Mouse (Mus musculus): Measurements from ENCODE around the gene Ckap2. TPM values are rescaled to one million over a fixed set of nuclear protein-coding genes. Genes with fewer than 3 reads are reported as not detected.

Ckap2 gene
- polyA plus RNA-seq (2012; rRNA removed) = 9.5 and 11.7 TPM in 2 replicates

DNA sequence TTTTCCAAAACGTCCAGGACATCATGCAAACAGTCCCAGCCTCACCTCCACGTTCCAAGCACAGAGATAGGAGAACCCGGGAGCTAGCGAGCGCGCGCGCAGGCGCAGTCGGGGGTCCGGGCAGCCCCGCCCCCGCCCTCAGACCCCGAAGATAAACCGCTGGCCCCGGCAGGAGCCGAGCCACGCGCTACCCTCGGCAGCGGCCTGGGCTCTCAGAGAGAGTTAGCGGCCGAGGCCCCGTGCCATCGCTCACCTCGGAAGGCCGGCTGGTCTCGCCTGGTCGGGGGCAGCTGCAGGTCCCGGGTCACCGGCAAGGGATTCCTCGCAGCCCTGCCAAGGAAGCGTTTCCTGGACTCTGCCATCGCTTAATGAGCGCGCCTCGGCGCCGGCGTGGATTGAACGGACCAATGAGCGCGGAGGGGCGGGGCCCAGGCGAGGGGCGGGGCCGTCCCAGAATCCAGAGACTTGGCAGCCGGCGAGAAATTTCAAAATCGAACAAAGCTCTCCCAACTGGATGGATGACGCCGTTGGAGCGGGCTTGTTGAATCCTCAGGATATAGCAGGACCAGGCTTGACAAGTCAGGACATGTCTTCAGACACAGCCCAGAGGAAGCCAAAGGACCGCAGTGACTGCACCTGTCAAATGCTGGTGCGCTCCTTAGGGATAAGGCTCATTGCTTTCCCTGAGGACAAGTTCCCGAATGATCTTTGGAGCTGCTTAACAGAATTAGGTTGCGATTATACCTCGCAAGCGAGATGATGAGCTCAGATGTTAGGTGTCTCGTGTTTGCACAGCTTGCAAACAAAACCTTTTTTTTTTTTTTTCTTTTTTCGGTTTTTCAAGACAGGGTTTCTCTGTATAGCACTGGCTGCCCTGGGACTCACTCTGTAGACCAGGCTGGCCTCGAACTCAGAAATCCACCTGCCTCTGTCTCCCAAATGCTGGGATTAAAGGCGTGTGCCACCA is at the start of gene Ckap2:
TSS of gene Ckap2 (minus strand) at position 389 of the 967 bp plus-strand sequence.

DNA sequence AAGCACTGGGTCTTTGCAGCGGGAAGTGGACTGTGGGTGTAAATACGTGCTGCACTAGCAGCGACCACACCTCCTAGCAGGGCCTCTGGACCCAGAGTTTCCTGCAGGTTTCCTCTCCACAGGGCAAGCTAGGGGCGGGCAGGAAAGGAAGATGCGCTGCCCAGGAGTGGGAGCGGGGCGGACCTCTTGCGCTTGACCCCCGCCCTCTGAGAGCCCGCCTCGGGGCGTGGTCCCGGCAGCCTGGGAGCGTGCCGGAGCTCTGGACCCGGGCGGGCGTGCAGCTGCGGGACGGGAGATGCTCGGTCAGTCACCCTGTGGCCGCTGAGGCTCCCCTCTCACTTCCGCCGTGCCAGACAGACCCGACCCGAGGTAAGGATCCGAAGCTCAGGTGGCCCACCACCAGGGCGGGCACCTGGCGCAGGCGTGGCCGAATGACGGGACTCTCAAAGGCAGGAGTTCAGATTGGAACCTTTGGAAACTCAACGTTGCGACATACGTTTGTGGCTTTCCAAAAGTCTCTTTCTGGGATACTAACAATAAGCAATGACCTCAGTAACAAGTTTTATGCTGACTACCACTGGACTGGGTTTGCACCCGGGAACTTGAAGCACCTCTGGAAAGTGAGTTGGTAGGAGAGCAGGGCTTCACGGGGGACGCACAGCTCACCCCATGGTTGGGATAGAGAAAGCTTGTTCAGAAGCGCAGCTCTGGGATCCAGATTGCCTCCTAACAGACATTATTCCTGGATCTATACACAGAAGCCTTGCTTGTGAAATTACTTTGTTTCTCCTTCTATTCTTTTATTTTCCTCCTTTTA is 41.6 kb upstream of the Ckap2 start, which contains the start of gene Thsd1:
TSS of gene Thsd1 (plus strand) at position 253 of the 817 bp plus-strand sequence.

GRCm38 (mm10) chr8:22192660-22193431 is 7.2 kb upstream of the Ckap2 start, which contains the start of gene Vps36:
Gene Vps36, plus strand, starts transcription at chr8:22192809.

GRCm38 (mm10) chr8:22166080-22166603 is 19.5 kb downstream of the Ckap2 start, which contains the start of gene Nek3:
Gene Nek3, minus strand, starts transcription at chr8:22166435.

GRCm38 (mm10) chr8:22124220-22125152 is 61.1 kb downstream of the Ckap2 start, which contains the start of gene Nek5:
Gene Nek5, minus strand, starts transcription at chr8:22125053.

Other genes with a start within 250 kb of the Ckap2 start
- not detected in 2 replicates for gene Defb35, start 247.5 kb downstream of the Ckap2 start, polyA plus RNA-seq (2012; rRNA removed)
- gene Defb13, start 239.1 kb downstream of the Ckap2 start, polyA plus RNA-seq (2012; rRNA removed) = not detected in 2 replicates
- not detected in 2 replicates for gene Fam90a1a, start 227.1 kb downstream of the Ckap2 start, polyA plus RNA-seq (2012; rRNA removed)
- not detected in 2 replicates for gene Ccdc70, start 216.0 kb downstream of the Ckap2 start, polyA plus RNA-seq (2012; rRNA removed)
- gene Atp7b, start 125.5 kb downstream of the Ckap2 start, polyA plus RNA-seq (2012; rRNA removed) = 2.8 TPM in 2 replicates
- 10.8 and 12.2 TPM in 2 replicates for gene Alg11, start 125.1 kb downstream of the Ckap2 start, polyA plus RNA-seq (2012; rRNA removed)
- 0.79 and 1.2 TPM in 2 replicates for gene Nek5, start 60.8 kb downstream of the Ckap2 start, polyA plus RNA-seq (2012; rRNA removed)
- gene Nek3, start 19.4 kb downstream of the Ckap2 start, polyA plus RNA-seq (2012; rRNA removed) = 7.2 and 9.2 TPM in 2 replicates
- 26.0 and 27.1 TPM in 2 replicates for gene Vps36, start 7.0 kb upstream of the Ckap2 start, polyA plus RNA-seq (2012; rRNA removed)
- gene Thsd1, start 41.5 kb upstream of the Ckap2 start, polyA plus RNA-seq (2012; rRNA removed) = 6.8 and 7.0 TPM in 2 replicates
- not detected in 2 replicates for gene Tpte, start 97.6 kb upstream of the Ckap2 start, polyA plus RNA-seq (2012; rRNA removed)
- gene Slc25a15, start 212.8 kb upstream of the Ckap2 start, polyA plus RNA-seq (2012; rRNA removed) = 5.9 and 6.5 TPM in 2 replicates
- gene Mrps31, start 225.5 kb upstream of the Ckap2 start, polyA plus RNA-seq (2012; rRNA removed) = 19.5 and 20.4 TPM in 2 replicates

All from central nervous system, embryonic 18 days (tissue).